Mouse (Mus musculus) heart, adult 18-20 months (tissue): ENCODE results near the gene Rcl1. TPM values are rescaled to one million over a fixed set of nuclear protein-coding genes. Genes with fewer than 3 reads are reported as not detected.

ENCODE experiments used
- DNase-seq, 2 experiments: peaks; one replicate each; pipeline ENCODE4 v3.0.0; 2021 to 2022; ENCODE audit warnings: mixed read lengths in 1 of 2
- total RNA-seq, 2 experiments: library from RNA; stranded (reverse); gene quantifications; 2 replicates each; pipeline ENCODE4 v1.2.3; 2021

The Rcl1 gene
- total RNA-seq, 2 experiments from 2014 or later = 4.2 to 5.9 TPM

DNA sequence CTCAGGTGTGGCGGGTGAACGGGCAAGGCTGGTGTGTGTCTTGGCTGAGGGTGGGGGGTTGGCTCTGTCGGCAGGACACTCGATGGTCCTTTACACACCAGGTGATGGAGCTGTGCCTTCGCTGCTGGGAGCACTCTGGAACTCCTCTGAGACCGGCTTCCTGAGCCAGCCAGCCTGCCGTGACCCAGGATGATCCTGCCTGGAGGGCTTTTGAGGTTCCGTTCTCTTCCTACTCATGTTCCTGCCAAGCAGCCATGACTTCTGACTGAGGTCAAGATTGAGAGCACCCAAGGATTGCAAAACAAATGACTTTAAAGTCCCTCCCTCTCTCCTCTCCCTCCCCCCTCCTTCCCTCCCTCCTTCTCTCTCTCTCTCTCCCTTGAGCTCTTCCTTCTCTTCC lies 11.5 kb downstream of the Rcl1 start:
- DNase-seq = peak; percentile 70 to 83

DNA sequence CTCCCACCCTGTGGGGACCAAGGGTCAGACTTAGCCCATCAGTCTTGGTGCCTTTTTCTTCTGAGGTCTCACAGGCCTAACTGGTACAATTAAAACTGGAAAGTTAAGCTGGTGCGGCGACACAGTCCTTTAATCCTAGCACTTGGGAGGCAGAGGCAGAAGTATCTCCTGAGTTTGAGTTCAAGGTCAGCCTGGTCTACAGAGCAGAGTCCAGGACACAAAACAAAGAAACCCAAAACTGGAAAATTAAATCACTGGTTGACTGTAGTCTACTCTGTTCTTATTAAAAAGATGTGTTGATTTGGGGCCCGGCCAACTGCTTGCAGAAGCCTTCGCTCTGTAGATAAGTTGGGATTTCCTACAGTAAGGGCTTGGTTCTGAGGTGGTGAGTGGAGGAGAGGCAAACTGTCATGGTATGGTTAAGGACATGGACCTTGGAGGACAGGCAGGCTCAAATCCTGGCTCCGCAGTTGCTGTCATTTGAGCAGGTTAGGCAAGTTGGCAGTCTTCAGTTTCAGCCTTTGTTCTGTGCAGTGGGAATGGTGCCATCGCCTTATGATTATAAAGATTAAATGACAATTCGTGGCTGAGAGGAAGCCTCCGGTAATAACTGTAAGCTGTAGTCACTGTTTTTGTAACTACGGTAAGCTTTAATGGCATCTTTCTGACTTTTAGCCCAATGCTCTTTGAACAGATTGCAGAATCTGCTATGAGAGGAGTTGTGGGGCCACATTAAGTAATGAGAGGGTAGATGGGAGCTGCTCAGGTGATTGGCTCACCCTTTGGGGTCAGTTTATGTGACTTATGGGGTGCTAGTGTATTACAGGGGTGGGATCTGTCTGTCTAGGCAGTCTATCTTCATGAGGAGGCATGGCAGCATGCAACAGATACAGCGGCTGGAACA lies 12.8 kb downstream of the Rcl1 start:
- DNase-seq = no peak

DNA sequence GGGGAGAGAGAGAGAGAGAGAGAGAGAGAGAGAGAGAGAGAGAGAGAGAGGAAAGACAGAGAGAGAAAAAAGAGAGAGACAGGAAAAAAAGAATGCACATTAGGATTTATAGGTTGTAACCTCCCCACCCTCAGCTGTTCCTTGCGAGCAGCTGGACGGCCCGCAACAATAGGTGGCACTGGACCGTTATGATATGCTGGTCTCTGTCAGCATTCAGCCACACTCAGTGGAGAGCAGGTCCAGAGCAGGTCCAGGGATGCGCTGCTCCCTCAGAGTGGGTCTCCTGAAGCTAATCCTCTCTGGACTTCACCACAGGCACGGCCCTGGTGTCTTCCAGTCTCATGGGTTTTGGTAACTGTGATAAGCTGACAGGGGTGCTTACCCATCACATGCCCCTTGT lies 15.6 kb downstream of the Rcl1 start:
- DNase-seq = no peak

DNA sequence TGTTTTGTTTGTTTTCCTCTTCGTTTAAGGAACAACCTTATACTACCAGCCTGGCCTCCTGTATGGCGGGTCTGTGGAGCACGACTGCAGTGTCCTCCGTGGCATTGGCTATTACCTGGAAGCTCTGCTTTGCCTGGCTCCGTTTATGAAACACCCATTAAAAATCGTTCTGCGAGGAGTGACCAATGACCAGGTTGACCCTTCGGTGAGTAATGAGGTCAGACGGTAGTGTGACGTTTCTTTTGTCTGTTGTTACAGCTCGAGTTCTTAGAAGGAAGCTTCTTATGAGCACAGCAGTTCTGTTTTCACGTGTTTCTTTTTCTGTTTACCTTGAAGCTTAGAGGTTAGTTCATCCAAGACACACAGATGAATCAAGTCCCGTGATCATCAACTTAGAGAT lies 17.0 kb downstream of the Rcl1 start:
- no peak for DNase-seq

DNA sequence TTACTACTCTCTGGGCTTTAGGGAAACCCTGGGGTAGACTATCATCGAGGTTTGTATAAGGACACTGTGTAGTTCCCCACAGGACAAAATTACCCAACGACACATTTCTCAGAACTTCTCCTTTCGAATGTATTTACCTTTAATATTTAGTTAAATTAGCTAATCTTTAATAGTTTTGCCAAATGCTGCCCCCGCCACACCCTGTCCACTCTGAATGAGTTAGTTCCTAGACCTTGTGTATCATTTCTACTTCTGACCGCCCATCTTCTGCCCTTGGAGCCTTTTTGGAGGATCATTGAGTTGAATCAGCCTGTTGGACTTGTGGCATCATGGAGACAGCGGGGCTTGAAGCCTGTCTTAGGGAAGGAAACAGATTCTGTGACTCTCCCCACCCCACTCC lies 19.1 kb downstream of the Rcl1 start:
- no peak for DNase-seq

DNA sequence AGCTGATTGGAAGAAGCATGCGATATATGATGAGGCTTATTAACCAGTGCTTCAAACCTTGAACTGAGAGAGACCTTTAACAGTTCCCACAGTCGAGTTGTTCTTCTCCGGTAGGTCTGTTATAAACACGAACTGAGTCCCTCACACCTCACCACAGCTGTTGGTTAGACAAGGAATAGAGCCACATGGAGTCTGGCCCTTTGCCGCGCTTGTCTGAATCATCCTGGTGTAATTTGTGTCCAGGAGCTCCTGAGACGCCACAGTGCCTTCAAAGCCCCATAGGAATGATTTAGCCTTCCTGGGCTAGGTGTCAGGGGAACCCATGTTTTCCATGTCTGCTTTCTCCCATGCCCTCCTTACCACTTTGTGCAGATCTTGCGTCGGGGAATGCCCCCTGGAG lies 20.2 kb downstream of the Rcl1 start:
- no peak for DNase-seq

DNA sequence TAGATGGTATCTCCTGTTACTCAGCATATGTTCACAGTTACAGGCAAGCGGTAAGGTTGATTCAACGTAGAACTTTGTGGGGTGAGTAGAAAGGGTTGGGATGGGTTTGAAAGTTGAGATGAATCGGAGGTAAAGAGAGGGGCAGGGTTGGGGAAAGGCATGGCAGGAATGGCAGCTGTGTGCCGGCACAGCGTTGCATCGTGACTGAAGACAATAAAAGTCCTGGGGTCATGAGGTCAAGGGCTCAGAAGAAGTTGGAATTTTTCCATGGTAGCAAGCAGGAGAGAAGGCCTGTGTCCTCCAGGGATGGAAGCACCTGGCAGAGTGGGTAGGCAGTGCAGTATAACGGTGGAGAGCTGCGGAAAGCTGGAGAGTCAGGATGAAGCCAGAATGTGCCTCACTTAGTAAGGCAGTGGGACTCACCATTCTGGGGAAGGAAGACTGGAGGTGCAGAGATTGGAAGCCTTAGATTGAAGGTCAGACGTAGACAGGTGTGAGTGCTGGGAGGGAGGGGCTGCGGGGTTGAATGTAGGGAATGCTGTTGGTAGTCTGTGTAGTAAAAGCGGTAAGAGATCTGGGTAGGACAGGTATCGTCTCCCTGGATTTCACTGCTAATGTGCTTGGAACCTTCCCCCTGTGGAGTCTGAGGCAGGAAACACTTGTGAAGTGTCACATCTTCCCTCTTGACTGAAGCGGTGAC lies 23.9 kb downstream of the Rcl1 start:
- DNase-seq = no peak

DNA sequence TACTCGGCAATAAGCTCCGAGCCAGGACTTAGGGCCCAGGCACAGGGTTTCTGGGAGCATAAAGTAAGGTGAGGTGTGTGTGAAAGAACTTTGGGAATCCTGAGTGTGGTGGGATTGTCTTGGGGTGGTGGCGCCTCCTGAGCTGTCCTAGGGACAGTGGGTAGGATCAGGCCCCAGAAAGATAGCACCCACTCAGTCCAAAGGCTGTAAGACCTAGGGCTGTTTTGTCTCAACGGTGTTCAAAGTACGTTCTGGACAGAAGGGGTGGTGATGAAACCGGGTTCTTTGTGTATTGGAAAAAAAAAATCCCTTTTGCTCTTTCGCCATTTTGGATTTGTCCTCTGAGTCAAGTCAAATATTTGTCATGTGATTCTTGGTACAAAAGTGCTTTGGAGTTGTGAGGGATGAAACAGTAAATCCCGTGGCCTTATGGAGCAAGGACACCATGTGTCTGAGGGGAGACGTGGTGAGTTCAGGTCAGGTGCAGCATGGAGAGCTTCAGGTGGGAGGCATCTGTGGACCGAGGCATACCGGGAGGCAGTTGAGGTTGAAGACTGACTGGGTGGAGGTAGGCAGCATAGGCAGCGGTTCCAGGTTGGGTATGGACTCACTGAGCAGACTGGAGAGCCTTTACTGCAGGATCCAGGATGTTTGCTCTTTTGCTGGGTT lies 25.3 kb downstream of the Rcl1 start:
- no peak for DNase-seq

DNA sequence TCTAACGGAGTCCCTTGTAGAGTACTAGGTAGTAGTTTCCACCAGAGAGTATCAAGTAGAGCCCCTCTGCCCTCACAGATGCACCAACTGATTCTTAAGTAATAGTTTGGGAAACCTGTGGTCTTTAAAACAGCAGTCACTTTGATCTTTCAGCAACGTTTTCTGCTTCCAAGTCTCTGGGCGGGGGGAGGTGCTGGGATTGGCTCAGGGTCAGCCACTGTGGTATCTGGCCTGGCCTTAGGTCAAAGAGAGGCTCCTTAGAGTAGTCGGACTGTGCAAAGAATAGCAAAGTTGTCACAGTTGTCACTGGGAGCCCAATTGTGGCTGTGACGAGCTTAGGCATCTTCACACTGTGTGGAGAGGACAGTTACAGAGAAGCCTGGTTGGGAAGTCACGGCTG lies 26.2 kb downstream of the Rcl1 start:
- no peak for DNase-seq

DNA sequence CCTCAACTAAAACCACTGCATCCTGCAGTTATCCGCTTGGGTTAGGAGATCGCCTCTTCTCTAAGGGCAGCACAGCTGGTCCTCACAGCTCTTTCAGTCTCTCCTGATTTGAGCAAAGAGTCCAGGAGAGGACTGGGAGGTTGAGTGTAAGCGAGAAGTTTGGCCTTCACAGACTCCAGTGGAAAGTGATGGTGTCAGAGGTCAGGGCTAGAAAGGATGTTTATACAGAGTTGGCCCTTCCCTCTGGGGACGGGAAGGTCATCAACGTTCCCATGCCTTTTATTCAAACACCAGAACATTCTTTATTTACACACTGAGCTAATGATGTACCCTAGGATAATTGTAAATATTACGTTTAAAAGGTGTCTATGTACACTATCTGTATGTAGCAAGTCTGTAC lies 27.0 kb downstream of the Rcl1 start:
- DNase-seq = peak in 1 of 2 experiments; percentile 52

DNA sequence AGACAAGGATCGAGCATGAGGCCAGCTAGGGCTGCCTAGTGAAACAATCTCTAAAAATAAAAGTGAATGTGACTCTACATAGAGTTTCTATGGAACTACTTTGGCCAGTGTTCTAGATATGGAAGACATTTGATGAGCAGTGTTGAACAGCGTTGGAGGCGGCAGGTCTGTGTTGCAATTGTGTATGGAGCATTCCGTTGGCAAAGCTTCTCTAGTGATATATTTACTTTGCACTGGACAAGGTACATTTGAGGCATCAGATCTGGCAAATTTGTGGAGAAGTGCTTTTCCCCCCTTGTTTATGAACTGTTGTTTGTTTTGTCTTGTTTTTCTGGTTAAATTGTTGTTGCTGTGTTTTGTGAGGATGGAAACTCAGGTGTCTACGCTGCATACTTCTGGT lies 28.4 kb downstream of the Rcl1 start:
- no peak for DNase-seq

DNA sequence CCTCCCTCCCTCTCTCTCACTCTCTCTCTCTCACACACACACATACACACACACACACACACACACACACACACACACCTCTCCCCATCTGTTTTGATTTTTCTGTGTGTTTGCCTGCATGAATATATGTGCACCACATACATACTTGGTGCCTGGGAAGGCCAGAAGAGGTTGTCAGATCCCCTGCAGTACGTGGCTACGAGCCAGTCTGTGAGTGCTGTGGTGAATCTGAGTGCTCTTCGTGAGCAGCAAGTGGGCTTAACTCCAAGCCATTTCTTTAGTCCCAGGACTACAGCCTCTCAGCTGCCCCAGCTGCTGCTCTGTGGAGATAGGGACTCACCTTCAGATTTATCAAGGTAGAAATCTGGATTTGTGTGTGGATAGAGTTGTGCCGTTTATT lies 30.0 kb downstream of the Rcl1 start:
- no peak for DNase-seq

DNA sequence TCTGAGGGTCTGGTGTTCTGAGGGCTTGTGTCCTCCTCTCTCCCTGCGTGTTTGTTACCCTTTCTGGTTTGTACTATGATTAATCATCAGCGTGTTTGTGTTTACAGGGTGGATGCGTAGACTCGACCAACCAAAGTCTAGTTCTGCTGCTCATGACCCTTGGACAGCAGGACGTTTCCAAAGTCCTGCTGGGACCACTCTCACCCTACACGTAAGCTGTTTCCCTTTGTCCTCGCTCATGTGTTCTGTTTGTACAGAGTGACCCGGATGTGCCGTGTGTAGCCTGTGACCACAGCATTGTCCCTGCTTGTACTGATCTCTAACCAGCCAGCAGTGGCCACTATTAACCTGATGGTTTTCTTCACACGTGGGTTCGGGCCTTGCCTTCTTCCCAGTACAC lies 33.1 kb downstream of the Rcl1 start:
- DNase-seq = no peak

DNA sequence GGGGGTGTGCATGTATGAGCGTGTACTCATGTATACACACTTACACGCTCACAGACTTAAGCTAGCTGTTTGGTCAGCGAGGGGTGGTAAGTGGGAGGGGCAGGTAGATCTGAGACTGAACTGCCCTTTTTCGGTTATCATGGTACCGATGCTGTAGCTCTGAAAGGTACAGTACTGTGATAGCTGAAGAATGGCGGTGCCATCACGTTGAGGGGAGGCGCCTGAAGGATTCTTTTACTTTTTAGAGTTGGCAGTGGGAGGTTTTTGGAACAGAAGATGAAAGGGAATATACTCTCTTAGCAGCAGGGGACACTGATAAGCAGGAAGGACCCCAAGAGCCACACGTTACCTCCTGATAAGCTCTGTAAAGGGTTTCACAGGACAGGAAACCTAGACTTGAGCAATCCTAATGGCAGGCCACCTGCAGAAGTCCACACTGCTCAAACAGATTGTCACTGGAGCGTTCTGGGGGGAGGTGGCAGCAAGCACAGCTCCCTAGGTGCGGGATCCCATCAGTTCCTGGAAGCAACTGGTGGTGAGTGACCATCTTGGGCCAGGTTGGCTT lies 34.1 kb downstream of the Rcl1 start:
- no peak for DNase-seq

DNA sequence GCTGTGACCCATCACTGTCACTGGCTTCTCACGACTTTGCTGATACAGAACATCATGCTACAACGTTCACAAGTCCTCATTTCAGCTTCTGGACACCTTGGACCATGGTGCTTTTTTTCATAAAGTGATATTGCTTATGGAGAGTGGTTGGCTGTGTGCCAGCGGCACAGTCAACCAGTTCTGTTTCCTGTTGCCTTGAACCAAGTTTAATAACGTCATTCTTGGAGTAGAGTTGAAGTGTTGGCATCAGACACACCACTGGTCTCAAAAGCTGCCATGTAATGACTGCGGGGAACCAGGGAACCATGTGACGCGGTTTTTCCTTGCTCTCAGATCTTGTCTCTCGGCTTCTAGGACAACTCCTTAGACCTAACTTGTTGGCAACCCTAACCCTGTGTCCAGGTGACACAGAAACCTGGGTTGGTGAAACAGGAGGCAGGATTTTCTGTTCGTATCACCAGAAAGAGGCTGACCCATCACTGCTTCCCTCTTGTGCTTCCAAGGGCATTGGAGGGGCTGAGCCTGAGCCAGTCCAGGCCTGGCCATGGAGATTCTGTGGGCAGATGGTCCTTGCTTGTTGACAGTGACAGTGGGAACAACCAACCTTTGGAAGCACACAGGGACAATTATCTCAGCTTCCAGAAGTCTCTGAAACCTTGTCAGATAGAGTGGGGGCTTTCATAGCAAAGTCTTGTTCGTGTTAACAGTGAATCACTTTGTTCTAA lies 37.5 kb downstream of the Rcl1 start:
- DNase-seq = no peak

DNA sequence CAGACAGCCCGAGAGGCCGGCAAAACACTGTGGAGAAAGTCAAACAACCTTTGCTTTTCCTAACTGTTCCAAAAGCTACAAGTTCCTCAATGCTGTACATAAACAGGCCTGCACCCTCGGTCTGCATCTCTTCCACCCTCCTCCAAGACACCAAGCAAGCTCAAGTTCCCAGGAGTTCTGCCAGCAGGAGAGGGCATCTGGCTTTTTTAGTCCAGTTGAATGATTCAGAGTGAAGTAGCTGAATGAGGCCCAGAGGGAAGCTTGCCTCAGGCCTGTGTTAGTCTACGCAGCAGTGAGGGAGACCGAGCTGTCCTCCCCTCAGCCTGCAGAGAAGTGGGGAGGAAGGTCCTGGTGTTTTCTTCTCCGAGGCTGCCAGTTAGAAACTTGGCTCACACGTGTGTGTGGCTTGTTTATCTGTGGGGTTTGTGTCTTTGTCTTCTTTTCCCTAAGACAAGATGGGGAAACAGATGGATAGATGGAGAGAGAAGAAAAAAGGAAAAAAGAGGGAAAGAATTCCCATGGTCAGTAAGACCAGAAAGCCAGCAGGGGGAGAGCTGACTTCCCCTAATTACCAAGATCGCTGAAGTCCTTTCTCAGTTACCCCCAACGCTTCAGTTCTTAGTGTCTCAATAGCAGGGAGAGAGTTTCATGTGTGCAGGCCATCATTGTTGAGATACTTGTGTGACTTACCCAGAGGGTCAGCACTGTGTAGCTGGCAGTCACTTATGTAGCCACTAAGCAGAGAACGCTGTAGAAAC lies 38.7 kb downstream of the Rcl1 start:
- DNase-seq = no peak

DNA sequence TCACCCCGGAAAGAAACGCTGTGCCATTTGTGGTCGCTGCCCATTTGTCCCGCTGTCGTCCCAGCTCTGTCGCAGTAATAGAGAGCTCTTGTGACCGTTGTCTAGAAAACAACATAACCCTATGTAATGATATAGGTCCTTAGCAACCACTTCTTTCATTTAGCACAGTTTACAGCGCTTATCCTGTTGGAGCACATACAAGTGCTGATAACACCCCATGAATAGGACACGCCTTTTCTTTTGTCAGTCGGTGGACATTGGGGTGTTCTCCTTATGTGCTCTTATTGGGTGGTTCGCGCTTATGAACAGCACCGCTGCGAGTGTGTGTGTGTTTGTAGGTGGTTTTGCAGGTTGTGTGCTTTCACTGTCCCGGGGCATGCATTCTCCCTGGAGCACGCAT lies 39.8 kb downstream of the Rcl1 start:
- no peak for DNase-seq

DNA sequence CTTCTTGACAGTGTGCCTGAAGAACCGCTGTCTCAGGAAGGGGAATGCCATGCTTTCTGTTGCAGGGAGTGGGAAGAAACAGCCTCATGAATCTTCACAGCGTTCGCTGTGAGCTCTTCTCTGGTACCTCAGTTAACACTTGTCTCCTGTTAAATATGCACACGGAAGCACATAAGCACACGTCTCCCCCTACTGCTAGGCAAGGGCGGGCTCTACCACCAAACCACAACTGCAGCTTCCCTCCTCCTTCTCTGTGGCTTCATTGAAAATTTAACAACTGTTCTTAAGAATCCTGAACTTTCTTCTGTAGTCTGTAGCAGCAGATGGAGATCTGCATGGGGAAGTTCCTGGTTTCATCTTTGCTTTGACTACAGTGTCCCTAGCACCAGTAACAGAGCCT lies 41.1 kb downstream of the Rcl1 start:
- DNase-seq = no peak

DNA sequence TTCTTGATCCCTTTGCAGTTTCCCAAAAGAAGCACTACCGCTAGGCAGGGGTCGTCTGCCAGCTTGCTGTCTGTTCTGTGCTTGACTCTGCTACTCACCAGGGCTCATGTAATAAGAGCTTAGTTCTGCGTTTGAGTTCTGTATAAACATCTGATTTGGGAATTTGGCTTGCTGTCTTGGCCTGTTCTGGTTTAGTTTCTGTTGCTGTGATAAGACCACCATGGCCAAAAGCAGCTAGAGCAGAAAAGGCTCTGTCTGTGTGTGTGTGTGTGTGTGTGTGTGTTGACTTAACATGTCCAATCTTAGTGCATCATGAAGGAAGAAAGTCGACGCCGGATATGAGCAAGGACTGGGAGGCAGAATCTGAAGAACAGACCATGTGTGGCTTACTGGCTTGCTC lies 44.2 kb downstream of the Rcl1 start:
- no peak for DNase-seq

DNA sequence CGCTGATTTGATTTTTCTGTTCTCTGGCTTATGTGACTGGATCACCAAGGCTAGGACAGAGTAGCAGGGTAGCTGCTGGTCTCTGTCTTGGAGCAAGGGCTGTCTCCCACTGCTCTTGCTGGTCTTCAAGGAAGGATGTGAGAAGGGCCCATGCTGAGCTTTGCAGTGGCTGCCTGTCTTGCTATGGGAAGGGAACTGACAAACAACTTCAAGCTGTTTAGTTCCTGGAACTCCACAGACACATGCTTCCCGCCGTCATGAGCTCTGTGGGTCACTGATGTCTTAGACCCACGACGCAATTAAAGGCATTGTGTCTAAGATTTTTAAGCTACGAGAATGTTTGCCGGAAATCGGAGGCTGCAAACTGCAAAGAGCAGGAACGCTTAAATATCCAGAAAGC lies 45.6 kb downstream of the Rcl1 start:
- no peak for DNase-seq

DNA sequence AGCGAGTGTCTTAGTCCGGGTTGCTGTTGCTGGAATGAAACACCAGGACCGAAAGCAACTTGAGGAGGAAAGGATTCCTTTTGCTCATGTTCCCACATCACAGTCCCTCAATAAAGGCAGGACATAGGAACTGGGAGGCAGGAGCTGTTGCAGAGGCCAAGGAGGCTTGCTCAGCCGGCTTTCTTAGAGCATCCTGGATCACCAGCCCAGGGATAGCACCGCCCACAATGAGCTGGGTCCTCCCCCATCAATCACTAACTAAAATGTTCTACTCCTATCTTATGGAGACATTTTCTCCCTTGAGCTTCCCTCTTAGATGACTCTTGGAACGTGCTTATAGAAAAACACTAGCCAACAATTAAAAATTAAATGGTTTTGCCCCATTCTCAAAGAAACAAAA lies 48.4 kb downstream of the Rcl1 start:
- no peak for DNase-seq
